Mouse (Mus musculus): ENCODE measurements around the gene Hjurp.

The Hjurp gene

DNA sequence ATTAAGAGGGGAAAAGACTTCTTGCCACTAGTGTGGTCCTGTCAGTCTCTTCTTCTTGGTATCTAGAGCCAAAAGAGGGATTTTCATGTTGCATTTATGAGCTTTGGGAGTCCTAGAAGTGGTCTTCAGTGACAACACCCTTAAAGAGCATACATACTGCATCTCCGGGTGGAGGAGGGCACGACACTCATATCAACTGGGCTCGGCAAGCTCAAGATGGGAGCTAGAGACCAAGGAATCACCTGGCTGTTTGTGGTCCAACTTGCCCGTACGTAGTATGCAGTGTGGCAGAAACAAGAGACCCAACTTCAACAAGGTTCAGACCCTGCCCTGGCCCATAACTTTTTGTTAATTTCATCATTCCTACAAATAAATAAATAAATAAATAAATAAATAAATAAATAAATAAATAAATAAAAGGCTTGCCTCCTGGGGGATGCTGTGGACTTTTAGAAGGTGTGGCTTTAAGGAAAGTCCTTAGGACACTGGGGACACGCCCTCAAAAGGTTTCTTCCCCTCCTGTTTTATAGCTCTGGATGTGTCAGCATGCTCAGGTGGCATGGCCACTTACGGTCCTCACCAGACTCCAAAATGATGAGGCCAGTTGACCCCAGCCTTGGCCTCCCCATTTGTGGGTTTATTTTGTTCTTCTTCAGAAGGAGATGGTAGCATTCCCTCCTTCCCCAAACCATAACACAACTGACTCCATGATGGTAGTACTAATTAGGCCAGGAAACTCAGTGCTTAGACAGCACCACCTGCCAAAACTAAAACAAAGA is 20.2 kb upstream of the Hjurp start:
- DNase-seq, result no peak

DNA sequence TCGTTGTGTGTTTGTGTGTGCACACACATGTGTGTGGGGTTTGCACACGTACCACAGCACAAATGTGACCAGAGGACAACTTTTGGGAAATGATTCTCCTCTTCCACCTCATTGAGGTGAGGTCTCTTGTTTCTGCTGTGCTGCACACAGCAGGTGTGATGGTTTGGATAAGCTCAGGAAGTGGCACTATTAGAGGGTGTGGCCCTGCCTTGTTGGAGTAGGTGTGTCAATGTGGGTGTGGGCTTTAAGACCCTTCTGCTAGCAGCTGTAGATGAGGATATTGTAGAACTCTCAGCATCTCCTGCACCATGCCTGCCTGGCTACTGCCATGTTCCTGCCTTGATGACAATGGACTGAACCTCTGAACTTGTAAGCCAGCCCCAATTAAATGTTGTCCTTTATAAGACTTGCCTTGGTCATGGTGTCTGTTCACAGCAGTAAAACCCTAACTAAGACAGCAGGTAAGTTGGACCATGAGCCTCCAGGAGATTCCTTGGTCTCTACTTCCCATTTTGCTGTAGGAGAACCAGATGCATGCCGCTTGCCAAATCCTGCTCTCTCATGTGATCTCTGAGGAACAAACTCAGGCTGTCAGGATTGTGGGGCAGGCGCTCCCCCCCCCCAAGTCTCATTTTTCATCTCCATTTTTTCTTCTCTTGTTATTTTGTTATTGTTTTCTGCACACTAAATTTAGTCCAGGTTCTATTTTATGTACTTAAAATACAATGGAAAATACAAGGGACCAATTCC is 18.9 kb upstream of the Hjurp start:
- DNase-seq, result no peak

GRCm38 (mm10) chr1:88294650-88295049 is 17.2 kb upstream of the Hjurp start:
- DNase-seq, result no peak

DNA sequence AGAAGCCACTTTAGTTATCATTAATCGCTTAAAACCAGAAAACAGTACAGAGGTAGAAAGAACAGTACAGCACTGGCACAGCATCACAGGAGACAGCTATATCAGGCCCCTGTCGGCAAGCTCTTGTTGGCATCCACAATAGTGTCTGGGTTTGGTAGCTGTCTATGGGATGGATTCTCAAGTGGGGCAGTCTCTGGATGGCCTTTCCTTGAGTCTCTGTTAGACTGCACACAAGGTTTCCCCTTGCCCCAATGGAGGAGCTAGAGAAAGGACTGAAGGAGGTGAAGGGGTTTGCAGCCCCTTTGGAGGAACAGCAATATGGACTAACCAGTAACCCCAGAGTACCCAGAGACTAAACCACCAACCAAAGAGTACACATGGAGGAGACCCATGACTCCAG is 14.6 kb upstream of the Hjurp start:
- no peak for DNase-seq

DNA sequence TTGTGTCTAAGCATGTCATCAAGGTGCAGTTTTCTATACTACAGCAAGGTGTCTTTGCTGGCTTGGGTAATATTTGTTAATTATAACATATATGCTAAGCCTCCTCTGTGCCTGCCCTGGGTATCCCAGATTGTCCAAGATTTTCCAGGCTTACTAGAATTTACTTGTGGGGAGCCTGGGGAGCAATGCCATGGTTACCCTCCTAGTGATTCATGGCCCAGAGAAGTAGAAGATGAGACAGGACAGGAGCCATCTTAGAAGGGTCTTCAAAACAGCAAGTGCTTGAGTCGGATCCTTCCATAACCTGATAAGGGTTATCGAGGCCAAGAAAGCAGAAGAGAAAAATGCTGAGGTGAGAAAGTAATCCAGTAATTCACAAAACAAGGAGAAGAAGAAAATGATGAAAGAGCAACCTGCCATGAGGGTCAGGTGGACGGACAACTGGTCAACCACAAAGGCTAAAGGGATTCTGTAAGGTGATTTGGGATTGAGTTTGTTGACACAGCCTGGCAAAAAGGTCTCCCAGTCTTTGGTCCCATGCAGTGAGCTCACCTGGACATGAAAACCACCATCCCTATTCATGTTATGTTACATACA is 14.1 kb upstream of the Hjurp start:
- DNase-seq, result no peak

- no peak for DNase-seq
These were observed 13.1 kb upstream of the Hjurp start for GRCm38 (mm10) chr1:88290511-88290910.

DNA sequence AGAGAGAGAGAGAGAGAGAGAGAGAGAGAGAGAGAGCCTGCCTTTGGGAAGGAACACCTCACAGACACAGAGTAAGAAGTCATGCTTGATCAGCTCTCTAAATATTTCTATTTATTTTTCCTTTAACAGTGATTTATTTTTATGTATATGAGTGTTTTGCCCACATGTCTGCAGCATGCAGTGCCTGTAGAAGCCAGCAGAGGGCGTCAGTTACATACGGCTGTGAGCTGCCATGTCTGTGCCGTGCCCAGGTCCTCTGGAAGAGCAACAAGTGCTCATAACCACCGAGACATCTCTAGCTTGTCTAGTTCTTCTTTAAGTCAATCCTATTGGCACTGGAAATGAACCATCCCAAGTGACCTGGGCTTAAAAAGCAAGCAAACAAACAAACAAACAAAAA is 12.5 kb upstream of the Hjurp start:
- DNase-seq, result no peak

DNA sequence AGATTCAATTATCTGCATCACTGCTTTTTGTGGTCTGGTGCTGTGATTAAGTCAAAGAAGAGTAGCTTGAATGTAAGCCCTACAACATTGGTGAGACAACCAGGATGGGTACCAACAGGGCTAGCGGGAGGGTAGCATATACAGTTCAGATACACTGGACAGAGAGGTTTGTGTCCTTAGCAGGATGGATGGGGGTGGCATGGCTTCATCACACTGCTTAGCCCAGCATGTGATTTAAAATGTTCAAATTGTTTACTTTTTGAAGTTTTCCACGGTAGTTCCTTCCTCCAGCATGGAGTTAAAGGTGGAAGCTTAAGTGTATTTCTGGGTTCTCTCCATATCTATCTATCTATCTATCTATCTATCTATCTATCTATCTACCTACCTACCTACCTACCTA is 11.7 kb upstream of the Hjurp start:
- DNase-seq, result no peak

DNA sequence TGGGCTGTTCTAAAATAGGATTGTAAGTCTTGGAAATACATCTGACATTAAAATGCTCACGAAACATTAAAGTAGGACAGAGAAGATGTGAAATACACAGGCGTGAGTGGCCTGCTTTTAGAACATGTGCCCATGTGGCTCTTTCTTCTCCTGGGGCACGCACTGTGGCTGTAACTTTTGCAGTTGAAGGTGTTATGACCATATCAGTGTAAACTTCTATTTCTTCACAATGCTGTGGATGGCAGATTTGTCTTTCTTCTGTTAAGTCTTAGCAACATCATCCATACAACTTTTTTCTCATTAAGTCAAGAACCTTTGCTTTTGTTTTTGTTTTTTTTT is 11.3 kb upstream of the Hjurp start:
- DNase-seq, result no peak

- DNase-seq, result no peak
These were observed 10.8 kb upstream of the Hjurp start for GRCm38 (mm10) chr1:88288056-88288788.

DNA sequence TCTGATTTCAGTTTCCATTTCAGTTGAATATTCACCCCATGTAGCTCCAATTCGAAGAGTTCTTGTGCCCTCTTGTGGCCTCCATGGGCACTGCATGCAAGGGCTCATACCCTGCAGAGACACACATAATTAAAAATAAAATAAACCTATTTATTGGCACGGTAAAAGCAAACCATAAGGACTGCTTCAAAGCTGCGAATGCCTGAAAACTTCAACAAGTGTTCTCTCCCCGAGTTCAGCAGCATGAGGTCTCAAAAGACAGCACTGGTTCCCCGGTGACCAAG is 10.2 kb upstream of the Hjurp start:
- DNase-seq, result no peak

DNA sequence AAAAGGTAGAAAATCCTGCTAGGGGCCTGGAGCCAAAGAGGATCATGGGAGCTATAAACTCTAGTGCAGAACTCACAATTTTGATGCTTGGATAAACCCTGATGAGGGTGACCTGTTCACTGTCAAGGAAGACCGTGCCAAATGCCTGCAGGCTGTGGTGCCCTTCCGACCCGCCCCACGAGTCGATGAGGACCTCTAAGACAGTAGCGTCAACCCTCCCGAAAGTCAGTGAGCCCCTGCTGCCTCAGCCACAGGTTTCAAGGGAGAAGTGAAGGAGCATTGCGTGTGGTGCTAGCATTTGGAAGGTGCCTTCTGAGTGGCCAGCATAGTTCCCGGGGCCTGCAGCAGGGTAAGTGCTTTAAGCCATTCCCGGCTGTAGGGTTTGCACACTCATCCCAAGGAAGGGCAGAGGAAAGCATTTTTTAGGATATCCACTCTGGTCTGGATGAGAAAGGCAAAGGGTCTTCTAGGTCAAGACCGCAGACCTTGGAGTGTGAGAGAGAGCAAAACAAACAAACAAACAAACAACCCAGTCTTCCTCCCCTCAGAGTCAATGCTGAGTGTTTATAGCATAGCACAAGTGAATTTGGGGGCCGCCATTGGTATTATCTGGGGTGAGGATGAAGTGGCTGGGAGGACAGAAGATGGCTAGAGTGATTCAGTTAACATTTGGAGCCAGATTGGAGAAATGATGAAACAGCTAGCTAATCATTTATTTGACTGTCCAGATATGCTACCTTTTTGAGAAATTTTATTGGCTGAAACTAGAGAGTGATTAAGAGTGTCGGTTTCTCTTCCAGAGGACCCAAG is 9.7 kb upstream of the Hjurp start:
- no peak for DNase-seq

DNA sequence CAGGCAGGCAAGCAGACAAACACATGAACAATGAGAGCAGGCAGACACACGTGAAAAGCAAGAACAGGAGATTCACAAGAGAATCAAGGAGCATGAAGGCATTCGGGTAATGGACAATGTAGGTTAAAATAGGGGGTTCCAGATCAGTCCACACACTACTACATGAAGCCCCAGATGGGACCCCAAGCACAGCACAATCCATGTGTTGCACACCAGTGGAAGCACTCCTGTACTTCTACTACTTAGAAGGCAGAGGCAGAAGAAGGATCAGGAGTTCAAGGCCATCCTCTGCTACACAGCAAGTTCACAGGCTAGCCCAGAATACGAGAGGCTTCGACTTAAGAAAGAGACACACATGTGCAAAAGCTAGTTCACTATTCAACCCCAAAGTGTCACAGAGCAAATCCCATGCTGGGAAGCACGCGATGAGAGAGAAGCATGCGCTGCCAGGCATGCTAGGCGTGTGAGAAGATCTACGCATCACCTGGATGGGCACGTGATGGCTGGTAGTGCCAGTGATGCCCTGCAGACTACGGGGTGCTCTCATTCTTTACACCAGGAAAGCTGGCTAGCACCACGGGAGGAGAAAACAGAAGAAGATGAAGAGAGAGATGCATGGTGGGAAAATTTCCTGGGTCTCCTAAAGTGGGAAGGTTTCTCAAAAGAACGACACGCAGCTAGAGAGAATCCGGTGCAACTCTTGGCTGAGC is 8.9 kb upstream of the Hjurp start:
- no peak for DNase-seq

- no peak for DNase-seq
These were observed 8.2 kb upstream of the Hjurp start for GRCm38 (mm10) chr1:88285652-88286051.

GRCm38 (mm10) chr1:88284946-88285320 is 7.5 kb upstream of the Hjurp start:
- no peak for DNase-seq

- no peak for DNase-seq
These were observed 7.0 kb upstream of the Hjurp start for GRCm38 (mm10) chr1:88284228-88284945.

GRCm38 (mm10) chr1:88283376-88284227 is 6.2 kb upstream of the Hjurp start:
- no peak for DNase-seq

- DNase-seq, result no peak
These were observed 4.9 kb upstream of the Hjurp start for GRCm38 (mm10) chr1:88282301-88282700.

GRCm38 (mm10) chr1:88280006-88280690 is 2.7 kb upstream of the Hjurp start:
- no peak for DNase-seq
